Comparison of ENCODE assay signal across 8 mouse cellular contexts in genomic region chr11:102138447-102138740, GRCm38 (mm10). TPM values are rescaled to one million over a fixed set of nuclear protein-coding genes. Genes with fewer than 3 reads are reported as not detected.
DNase-seq lines count a peak whose midpoint lies in the region; ATAC-seq and TF ChIP-seq lines count a peak whose summit lies in the region.

No protein-coding gene starts in this region.

- no peaks in the 10 kb centered on the region for H3K36me3 ChIP-seq in hindbrain, embryonic 16.5 days (ENCODE audit: control insufficient read depth, insufficient read depth, low read length)
- no peaks in the 10 kb centered on the region for H3K36me3 ChIP-seq in limb, embryonic 10.5 days
- H3K36me3 ChIP-seq in midbrain, embryonic 11.5 days (ENCODE audit: control insufficient read depth, insufficient read depth, low read length) = no peaks in the 10 kb centered on the region

- H3K4me1 ChIP-seq in hindbrain, embryonic 16.5 days (ENCODE audit: control insufficient read depth, insufficient read depth, low read depth, low read length) = 0 out of 2 replicates have a peak, but pooled peaks cover 3% of the 10 kb centered on the region
- peaks cover 14% of the 10 kb centered on the region for H3K4me1 ChIP-seq in limb, embryonic 10.5 days
- no peaks in the 10 kb centered on the region for H3K4me1 ChIP-seq in midbrain, embryonic 11.5 days (ENCODE audit: control insufficient read depth, insufficient read depth, low read length)

- H3K4me2 ChIP-seq in hindbrain, embryonic 16.5 days (ENCODE audit: low read length) = peak overlapping the region; percentile 67
- H3K4me2 ChIP-seq in midbrain, embryonic 11.5 days = peak overlapping the region; percentile 40

- no peak for ATAC-seq in cerebellum, adult (ENCODE audit: insufficient number of reproducible peaks, low FRiP score, low TSS enrichment)
- ATAC-seq in hindbrain, embryonic 16.5 days = peak; percentile 34; the same call in 1 of the 2 replicates
- peak; percentile 55; the same call in 1 of the 2 replicates for ATAC-seq in midbrain, embryonic 11.5 days (ENCODE audit: low FRiP score)

- 0% methylated on average over 18 of the region's 18 CpGs for WGBS in hindbrain, embryonic 16.5 days
- 1% methylated on average over 18 of the region's 18 CpGs for WGBS in limb, embryonic 10.5 days
- under 1% methylated on average over 18 of the region's 18 CpGs for WGBS in midbrain, embryonic 11.5 days

- H3K27me3 ChIP-seq in hindbrain, embryonic 16.5 days (replicated peaks; ENCODE audit: control insufficient read depth, insufficient read depth, low read length) = peaks cover 9% of the 10 kb centered on the region; the same call in 1 of the 2 replicates
- peaks cover 55% of the 10 kb centered on the region for H3K27me3 ChIP-seq in limb, embryonic 10.5 days (ENCODE audit: low read depth, poor library complexity, severe bottlenecking)
- peaks cover 2% of the 10 kb centered on the region; the same call in 1 of the 2 replicates for H3K27me3 ChIP-seq in midbrain, embryonic 11.5 days (ENCODE audit: control insufficient read depth, insufficient read depth, low read length)

- DNase-seq in cerebellum, adult 11 months = peak; percentile 57
- DNase-seq in cerebellum, postnatal 10 days = peak; percentile 86 to 92
- DNase-seq in gastrocnemius, adult 2 months = peak; percentile 74
- DNase-seq in limb, embryonic 10.5 days (ENCODE audit: low spot score) = peak; percentile 82
- DNase-seq in midbrain, embryonic 11.5 days (ENCODE audit: low spot score, missing footprints) = peak; percentile 95
- peak; percentile 27 for DNase-seq in spleen, adult 12 weeks (ENCODE audit: low spot score)

- TF ChIP-seq CTCF in gastrocnemius, adult 2 months (IDR thresholded peaks at IDR 0.05) = peak; percentile 91

- intact Hi-C loops in gastrocnemius, adult 2 months (cut with DNase I) = loop anchor here (2.0 to 5.0 kb wide), 3 partner anchors 36 to 151 kb away; partner anchors contain the start of gene Dusp3

- H3K27ac ChIP-seq in gastrocnemius, adult 2 months = no peak overlapping the region
- no peak overlapping the region for H3K27ac ChIP-seq in hindbrain, embryonic 16.5 days (ENCODE audit: low read depth, low read length)
- H3K27ac ChIP-seq in limb, embryonic 10.5 days = no peak overlapping the region
- no peak overlapping the region for H3K27ac ChIP-seq in midbrain, embryonic 11.5 days (ENCODE audit: low read depth, low read length)

- H3K9me3 ChIP-seq in hindbrain, embryonic 16.5 days (ENCODE audit: control insufficient read depth, low read length) = no peaks in the 10 kb centered on the region
- no peaks in the 10 kb centered on the region for H3K9me3 ChIP-seq in limb, embryonic 10.5 days (replicated peaks)
- no peaks in the 10 kb centered on the region for H3K9me3 ChIP-seq in midbrain, embryonic 11.5 days (ENCODE audit: control insufficient read depth, low read length)

- peak overlapping the region; percentile 46 for H3K9ac ChIP-seq in hindbrain, embryonic 16.5 days (ENCODE audit: low read depth, low read length)
- H3K9ac ChIP-seq in midbrain, embryonic 11.5 days (ENCODE audit: low read length) = no peak overlapping the region

- peak overlapping the region; percentile 52 for H3K4me3 ChIP-seq in gastrocnemius, adult 2 months
- H3K4me3 ChIP-seq in hindbrain, embryonic 16.5 days (ENCODE audit: low read length) = peak overlapping the region; percentile 27
- H3K4me3 ChIP-seq in limb, embryonic 10.5 days = peak overlapping the region; percentile 41
- no peak overlapping the region for H3K4me3 ChIP-seq in midbrain, embryonic 11.5 days (ENCODE audit: low read depth, low read length)

RNA-seq across cellular contexts. Expression of gene Nags, which starts 6.9 kb away (rescaled TPM):
- not detected for total RNA-seq in gastrocnemius, adult 2 months (2021)
- polyA plus RNA-seq in hindbrain, embryonic 16.5 days (2015; fragmentation: Nextera tagmentation; extraction: Ambion mirVana) = 0.09 TPM in 1 of 2 replicates, not detected in the other
- polyA plus RNA-seq in limb, embryonic 10.5 days (2016; fragmentation: Nextera tagmentation; extraction: Ambion mirVana) = 0.09 and 0.20 TPM in 2 replicates
- not detected in 2 replicates for polyA plus RNA-seq in midbrain, embryonic 11.5 days (2014; fragmentation: Nextera tagmentation; extraction: Ambion mirVana)

RNA-seq across cellular contexts. Expression of gene Tmem101, which starts 17.8 kb away (rescaled TPM):
- 10 to 100 TPM in 1 of 2 experiments, 1 to 10 TPM in 1; 9.8 to 10.2 TPM for total RNA-seq in gastrocnemius, adult 2 months (2021)
- polyA plus RNA-seq in hindbrain, embryonic 16.5 days (2015; fragmentation: Nextera tagmentation; extraction: Ambion mirVana) = 42.2 and 47.7 TPM in 2 replicates
- polyA plus RNA-seq in limb, embryonic 10.5 days (2016; fragmentation: Nextera tagmentation; extraction: Ambion mirVana) = 34.0 and 39.6 TPM in 2 replicates
- 33.5 and 35.9 TPM in 2 replicates for polyA plus RNA-seq in midbrain, embryonic 11.5 days (2014; fragmentation: Nextera tagmentation; extraction: Ambion mirVana)

RNA-seq across cellular contexts. Expression of gene Pyy, which starts 30.8 kb away (rescaled TPM):
- total RNA-seq in gastrocnemius, adult 2 months (2021) = not detected
- 3.4 and 3.7 TPM in 2 replicates for polyA plus RNA-seq in hindbrain, embryonic 16.5 days (2015; fragmentation: Nextera tagmentation; extraction: Ambion mirVana)
- polyA plus RNA-seq in limb, embryonic 10.5 days (2016; fragmentation: Nextera tagmentation; extraction: Ambion mirVana) = not detected in 2 replicates
- polyA plus RNA-seq in midbrain, embryonic 11.5 days (2014; fragmentation: Nextera tagmentation; extraction: Ambion mirVana) = 0.44 TPM in 1 of 2 replicates, not detected in the other

RNA-seq across cellular contexts. Expression of gene Ppy, which starts 37.3 kb away (rescaled TPM):
- total RNA-seq in gastrocnemius, adult 2 months (2021) = not detected
- polyA plus RNA-seq in hindbrain, embryonic 16.5 days (2015; fragmentation: Nextera tagmentation; extraction: Ambion mirVana) = not detected in 2 replicates
- not detected in 2 replicates for polyA plus RNA-seq in limb, embryonic 10.5 days (2016; fragmentation: Nextera tagmentation; extraction: Ambion mirVana)
- polyA plus RNA-seq in midbrain, embryonic 11.5 days (2014; fragmentation: Nextera tagmentation; extraction: Ambion mirVana) = not detected in 2 replicates

RNA-seq across cellular contexts. Expression of gene Lsm12, which starts 46.7 kb away (rescaled TPM):
- 100 to 1,000 TPM in 1 of 2 experiments, 10 to 100 TPM in 1; 95.3 to 106 TPM for total RNA-seq in gastrocnemius, adult 2 months (2021)
- polyA plus RNA-seq in hindbrain, embryonic 16.5 days (2015; fragmentation: Nextera tagmentation; extraction: Ambion mirVana) = 99.0 and 116 TPM in 2 replicates
- 125 and 146 TPM in 2 replicates for polyA plus RNA-seq in limb, embryonic 10.5 days (2016; fragmentation: Nextera tagmentation; extraction: Ambion mirVana)
- polyA plus RNA-seq in midbrain, embryonic 11.5 days (2014; fragmentation: Nextera tagmentation; extraction: Ambion mirVana) = 73.5 and 74.8 TPM in 2 replicates

Comparison
In these comparisons a context has a peak if more than half of its experiments do, and no peak if none do; other contexts are left out.
1. DNase-seq: peak in every context shown above with its lines; median percentile 95 in midbrain, embryonic 11.5 days; 89 in cerebellum, postnatal 10 days; 82 in limb, embryonic 10.5 days; 74 in gastrocnemius, adult 2 months; 57 in cerebellum, adult 11 months; 27 in spleen, adult 12 weeks.